Mouse (Mus musculus) heart, postnatal 0 days (tissue): ENCODE data around the gene BC004004. TPM values are rescaled to one million over a fixed set of nuclear protein-coding genes. Genes with fewer than 3 reads are reported as not detected.

Source experiments
- ATAC-seq: fragments of 200-750 bp; cut with Nextera tagmentation; 2 replicates; pipeline ENCODE4 v1.8.0; 2017; ENCODE audit warnings: low read depth, moderate number of reproducible peaks, moderate library complexity; ENCODE audit not compliant: insufficient read depth
- DNase-seq: peaks from one replicate; pipeline ENCODE4 v3.0.0-alpha.2; 2016; ENCODE audit warnings: low spot score
- H3K27ac ChIP-seq: fragments of 300-500 bp; sonication (generic); 2 replicates; pipeline ENCODE4 v1.5.1; 2014; ENCODE audit warnings: low read depth, mild to moderate bottlenecking
- H3K27me3 ChIP-seq: fragments of 300-500 bp; sonication (generic); 2 replicates; pipeline ENCODE4 v1.6.1; 2014; ENCODE audit warnings: low read length, mixed read lengths; ENCODE audit not compliant: control insufficient read depth, insufficient read depth
- H3K36me3 ChIP-seq: fragments of 300-500 bp; sonication (generic); replicated peaks from 2 replicates; pipeline ENCODE4 v1.6.1; 2014; ENCODE audit warnings: low read length, mixed read lengths; ENCODE audit not compliant: control insufficient read depth, insufficient read depth
- H3K4me1 ChIP-seq: fragments of 300-500 bp; sonication (generic); 2 replicates; pipeline ENCODE4 v1.6.1; 2014; ENCODE audit warnings: antibody characterized with exemption; ENCODE audit not compliant: control insufficient read depth, insufficient read depth
- H3K4me2 ChIP-seq: fragments of 300-500 bp; sonication (generic); 2 replicates; pipeline ENCODE4 v1.6.1; 2014; ENCODE audit warnings: low read depth, mild to moderate bottlenecking, low read length, moderate library complexity
- H3K4me3 ChIP-seq: fragments of 300-500 bp; sonication (generic); 2 replicates; pipeline ENCODE4 v1.5.1; 2014; ENCODE audit warnings: low read depth, low read length
- H3K9ac ChIP-seq: fragments of 300-500 bp; sonication (generic); replicated peaks from 2 replicates; pipeline ENCODE4 v1.6.1; 2014; ENCODE audit warnings: low read depth, low read length, mixed read lengths
- H3K9me3 ChIP-seq: fragments of 300-500 bp; sonication (generic); replicated peaks from 2 replicates; pipeline ENCODE4 v1.6.1; 2016; ENCODE audit warnings: low read length; ENCODE audit not compliant: control insufficient read depth
- CTCF ChIP-seq: IDR thresholded peaks from 2 replicates; pipeline ENCODE4 v1.5.1; 2016; ENCODE audit warnings: antibody characterized with exemption, control low read depth, low read depth
- EP300 ChIP-seq: IDR thresholded peaks from 2 replicates; pipeline ENCODE4 v1.6.1; 2016; ENCODE audit warnings: antibody characterized with exemption, low read depth
- WGBS: fragments of 180-500 bp; shearing (Covaris S2); extraction: QIAGEN DNeasy Blood & Tissue Kit; methylation state at CpG from one replicate; pipeline ENCODE4 v1.1.7; 2014; 5-methylcytosine and 5-hydroxymethylcytosine counted together
- polyA plus RNA-seq: library from polyadenylated mRNA; unstranded; fragments of >200 nt; fragmentation: Nextera tagmentation; extraction: Ambion mirVana; gene quantifications from 2 replicates; pipeline ENCODE4 v1.2.1, GENCODE M21; 2015
- total RNA-seq: library from RNA; depleted of rRNA; stranded (reverse); fragments of >200 nt; gene quantifications from 2 replicates; pipeline ENCODE4 v1.2.3, GENCODE M21; 2014; ENCODE audit warnings: low replicate concordance

BC004004 gene
- total and polyA plus RNA-seq, 2 experiments from 2014 or later = 140 to 234 TPM

GRCm38 (mm10) chr17:29323625-29324024 is 55.0 kb downstream of the BC004004 start:
- no peak for TF ChIP-seq CTCF
- TF ChIP-seq EP300 = no peak
- Histone ChIP-seq H3K27me3 (peaks cover 29% of the 10 kb centered on the region), H3K9ac (no peak overlapping the region), H3K4me2 (no peak overlapping the region), H3K4me3 (no peak overlapping the region), H3K9me3 (no peaks in the 10 kb centered on the region), H3K4me1 (0 out of 2 replicates have a peak, but pooled peaks cover 3% of the 10 kb centered on the region), H3K36me3 (no peaks in the 10 kb centered on the region), H3K27ac (no peak overlapping the region)
- DNase-seq = no peak
- ATAC-seq = no peak
- WGBS = 66% methylated on average over 3 of the region's 3 CpGs

- H3K36me3 ChIP-seq = no peaks in the 10 kb centered on the region
- no peaks in the 10 kb centered on the region for H3K9me3 ChIP-seq
- no peak overlapping the region for H3K27ac ChIP-seq
- H3K27me3 ChIP-seq = peaks cover 25% of the 10 kb centered on the region
- H3K4me3 ChIP-seq = no peak overlapping the region
- 82% methylated on average over 13 of the region's 13 CpGs for WGBS
- DNase-seq = no peak
- TF ChIP-seq CTCF (no peak), EP300 (no peak)
- H3K4me2 ChIP-seq = no peak overlapping the region
- no peak overlapping the region for H3K9ac ChIP-seq
- H3K4me1 ChIP-seq = 0 out of 2 replicates have a peak, but pooled peaks cover 3% of the 10 kb centered on the region
- ATAC-seq = no peak
These were observed 57.2 kb downstream of the BC004004 start for GRCm38 (mm10) chr17:29325831-29326230.

- WGBS = 32% methylated on average over 52 of the region's 52 CpGs
- peak overlapping the region; percentile 9; the same call in 1 of the 2 replicates for H3K4me3 ChIP-seq
- no peak for DNase-seq
- peaks cover 7% of the 10 kb centered on the region for H3K36me3 ChIP-seq
- ATAC-seq = no peak
- TF ChIP-seq EP300 (no peak), CTCF (no peak)
- H3K4me2 ChIP-seq = peak overlapping the region; percentile 37
- H3K9me3 ChIP-seq = no peaks in the 10 kb centered on the region
- H3K27ac ChIP-seq = no peak overlapping the region; the same call in 1 of the 2 replicates
- no peak overlapping the region for H3K9ac ChIP-seq
- peaks cover 16% of the 10 kb centered on the region for H3K27me3 ChIP-seq
- H3K4me1 ChIP-seq = peaks cover 12% of the 10 kb centered on the region
These were observed 58.2 kb downstream of the BC004004 start for GRCm38 (mm10) chr17:29326531-29327529.

GRCm38 (mm10) chr17:29327691-29328090 is 59.1 kb downstream of the BC004004 start:
- TF ChIP-seq EP300 (no peak), CTCF (no peak)
- Histone ChIP-seq H3K4me3 (no peak overlapping the region), H3K9ac (no peak overlapping the region), H3K4me2 (no peak overlapping the region), H3K36me3 (peaks cover 16% of the 10 kb centered on the region), H3K4me1 (peaks cover 13% of the 10 kb centered on the region), H3K27ac (no peak overlapping the region), H3K27me3 (peaks cover 9% of the 10 kb centered on the region), H3K9me3 (no peaks in the 10 kb centered on the region)
- ATAC-seq = no peak
- no peak for DNase-seq
- 73% methylated on average over 9 of the region's 9 CpGs for WGBS

- ATAC-seq (no peak), DNase-seq (no peak)
- peaks cover 9% of the 10 kb centered on the region for H3K27me3 ChIP-seq
- H3K4me2 ChIP-seq = no peak overlapping the region
- 81% methylated on average over 3 of the region's 3 CpGs for WGBS
- TF ChIP-seq EP300 (no peak), CTCF (no peak)
- no peak overlapping the region for H3K4me3 ChIP-seq
- peaks cover 13% of the 10 kb centered on the region for H3K4me1 ChIP-seq
- H3K27ac ChIP-seq = peak overlapping the region; percentile 28; the same call in 1 of the 2 replicates
- H3K9ac ChIP-seq = no peak overlapping the region
- no peaks in the 10 kb centered on the region for H3K9me3 ChIP-seq
- H3K36me3 ChIP-seq = peaks cover 36% of the 10 kb centered on the region
These were observed 61.6 kb downstream of the BC004004 start for GRCm38 (mm10) chr17:29330221-29330620.
